Mouse (Mus musculus) midbrain, embryonic 13.5 days (tissue): ENCODE data around the gene Arhgap27. TPM values are rescaled to one million over a fixed set of nuclear protein-coding genes. Genes with fewer than 3 reads are reported as not detected.

ENCODE experiments used
- ATAC-seq: fragments of 200-750 bp; cut with Nextera tagmentation; 2 replicates; pipeline ENCODE4 v1.8.0; 2017; ENCODE audit warnings: mild to moderate bottlenecking, moderate TSS enrichment, moderate library complexity
- H3K27ac ChIP-seq: fragments of 300-500 bp; sonication (generic); 2 replicates; pipeline ENCODE4 v1.5.1; 2015; ENCODE audit warnings: inconsistent platforms, mild to moderate bottlenecking, moderate library complexity
- H3K27me3 ChIP-seq: fragments of 300-500 bp; sonication (generic); 2 replicates; pipeline ENCODE4 v1.6.1; 2015; ENCODE audit warnings: mild to moderate bottlenecking, inconsistent platforms
- H3K36me3 ChIP-seq: fragments of 300-500 bp; sonication (generic); 2 replicates; pipeline ENCODE4 v1.6.1; 2015; ENCODE audit warnings: mild to moderate bottlenecking, inconsistent platforms
- H3K4me1 ChIP-seq: fragments of 300-500 bp; sonication (generic); replicated peaks from 2 replicates; pipeline ENCODE4 v1.6.1; 2015; ENCODE audit warnings: inconsistent platforms
- H3K4me2 ChIP-seq: fragments of 300-500 bp; sonication (generic); replicated peaks from 2 replicates; pipeline ENCODE4 v1.6.1; 2015; ENCODE audit warnings: moderate library complexity, mild to moderate bottlenecking, inconsistent platforms
- H3K4me3 ChIP-seq: fragments of 300-500 bp; sonication (generic); replicated peaks from 2 replicates; pipeline ENCODE4 v1.5.1; 2015; ENCODE audit warnings: mild to moderate bottlenecking, inconsistent platforms
- H3K9ac ChIP-seq: fragments of 300-500 bp; sonication (generic); replicated peaks from 2 replicates; pipeline ENCODE4 v1.6.1; 2015; ENCODE audit warnings: mild to moderate bottlenecking, inconsistent platforms
- H3K9me3 ChIP-seq: fragments of 300-500 bp; sonication (generic); 2 replicates; pipeline ENCODE4 v1.6.1; 2016; ENCODE audit warnings: mild to moderate bottlenecking, inconsistent platforms
- WGBS: fragments of 180-500 bp; shearing (Covaris S2); methylation state at CpG from one replicate; pipeline ENCODE4 v1.1.7; 2015; 5-methylcytosine and 5-hydroxymethylcytosine counted together
- polyA plus RNA-seq: library from polyadenylated mRNA; unstranded; fragments of >200 nt; fragmentation: Nextera tagmentation; extraction: Ambion mirVana; gene quantifications from 2 replicates; pipeline ENCODE4 v1.2.1, GENCODE M21; 2015

Arhgap27 gene
- polyA plus RNA-seq, 1 experiment from 2014 or later: 2.6 TPM

- peaks cover 91% of the 10 kb centered on the region for H3K36me3 ChIP-seq
- no peak for ATAC-seq
- H3K9me3 ChIP-seq: no peaks in the 10 kb centered on the region
- H3K4me1 ChIP-seq: no peaks in the 10 kb centered on the region
- no peaks in the 10 kb centered on the region for H3K27me3 ChIP-seq
- H3K9ac ChIP-seq: no peak overlapping the region
- H3K27ac ChIP-seq: no peak overlapping the region
- H3K4me3 ChIP-seq: no peak overlapping the region
- 92% methylated on average over 5 of the region's 5 CpGs for WGBS
- H3K4me2 ChIP-seq: no peak overlapping the region
These were observed 12.3 kb upstream of the Arhgap27 start for GRCm38 (mm10) chr11:103375772-103376171.

- no peak overlapping the region for H3K4me2 ChIP-seq
- H3K27me3 ChIP-seq: no peaks in the 10 kb centered on the region
- ATAC-seq: no peak
- 76% methylated on average over 1 of the region's 1 CpGs for WGBS
- peaks cover 96% of the 10 kb centered on the region for H3K36me3 ChIP-seq
- H3K27ac ChIP-seq: no peak overlapping the region
- no peak overlapping the region for H3K9ac ChIP-seq
- H3K9me3 ChIP-seq: no peaks in the 10 kb centered on the region
- H3K4me3 ChIP-seq: no peak overlapping the region
- no peaks in the 10 kb centered on the region for H3K4me1 ChIP-seq
These were observed 11.8 kb upstream of the Arhgap27 start for GRCm38 (mm10) chr11:103375258-103375657.

GRCm38 (mm10) chr11:103373922-103374321 is 10.4 kb upstream of the Arhgap27 start:
- H3K27me3 ChIP-seq: no peaks in the 10 kb centered on the region
- no peak overlapping the region for H3K4me2 ChIP-seq
- H3K4me1 ChIP-seq: no peaks in the 10 kb centered on the region
- H3K36me3 ChIP-seq: peaks cover 96% of the 10 kb centered on the region
- H3K4me3 ChIP-seq: no peak overlapping the region
- no peaks in the 10 kb centered on the region for H3K9me3 ChIP-seq
- ATAC-seq: no peak
- H3K9ac ChIP-seq: no peak overlapping the region
- H3K27ac ChIP-seq: no peak overlapping the region
- 95% methylated on average over 9 of the region's 9 CpGs for WGBS

GRCm38 (mm10) chr11:103372561-103372960 is 9.1 kb upstream of the Arhgap27 start:
- Histone ChIP-seq H3K36me3 (peaks cover 96% of the 10 kb centered on the region), H3K27me3 (no peaks in the 10 kb centered on the region), H3K9me3 (no peaks in the 10 kb centered on the region), H3K4me2 (no peak overlapping the region), H3K4me3 (no peak overlapping the region), H3K27ac (peak overlapping the region; percentile 7; the same call in 1 of the 2 replicates), H3K9ac (no peak overlapping the region), H3K4me1 (no peaks in the 10 kb centered on the region)
- no peak for ATAC-seq
- WGBS: 95% methylated on average over 4 of the region's 4 CpGs

GRCm38 (mm10) chr11:103372068-103372467 is 8.6 kb upstream of the Arhgap27 start:
- H3K36me3 ChIP-seq: peaks cover 96% of the 10 kb centered on the region
- no peak for ATAC-seq
- H3K27me3 ChIP-seq: no peaks in the 10 kb centered on the region
- no peaks in the 10 kb centered on the region for H3K4me1 ChIP-seq
- 84% methylated on average over 3 of the region's 3 CpGs for WGBS
- H3K4me2 ChIP-seq: no peak overlapping the region
- H3K27ac ChIP-seq: 0 out of 2 replicates have a peak overlapping the region, but pooled peaks have one; percentile 7
- no peak overlapping the region for H3K9ac ChIP-seq
- no peak overlapping the region for H3K4me3 ChIP-seq
- no peaks in the 10 kb centered on the region for H3K9me3 ChIP-seq

GRCm38 (mm10) chr11:103371222-103371539 is 7.7 kb upstream of the Arhgap27 start:
- WGBS: 90% methylated on average over 3 of the region's 3 CpGs
- ATAC-seq: no peak
- H3K9ac ChIP-seq: no peak overlapping the region
- H3K36me3 ChIP-seq: peaks cover 96% of the 10 kb centered on the region
- no peak overlapping the region for H3K4me2 ChIP-seq
- H3K9me3 ChIP-seq: no peaks in the 10 kb centered on the region
- H3K27me3 ChIP-seq: peaks cover 4% of the 10 kb centered on the region
- no peaks in the 10 kb centered on the region for H3K4me1 ChIP-seq
- H3K27ac ChIP-seq: no peak overlapping the region
- H3K4me3 ChIP-seq: no peak overlapping the region

GRCm38 (mm10) chr11:103370397-103371221 is 7.1 kb upstream of the Arhgap27 start:
- Histone ChIP-seq H3K27me3 (peaks cover 10% of the 10 kb centered on the region), H3K36me3 (peaks cover 96% of the 10 kb centered on the region), H3K9me3 (no peaks in the 10 kb centered on the region), H3K27ac (no peak overlapping the region), H3K9ac (no peak overlapping the region), H3K4me3 (no peak overlapping the region), H3K4me1 (no peaks in the 10 kb centered on the region), H3K4me2 (no peak overlapping the region)
- ATAC-seq: no peak
- 95% methylated on average over 9 of the region's 9 CpGs for WGBS

- no peak overlapping the region for H3K9ac ChIP-seq
- 93% methylated on average over 4 of the region's 4 CpGs for WGBS
- H3K27ac ChIP-seq: no peak overlapping the region
- peaks cover 61% of the 10 kb centered on the region for H3K27me3 ChIP-seq
- H3K4me3 ChIP-seq: no peak overlapping the region
- peaks cover 27% of the 10 kb centered on the region for H3K4me1 ChIP-seq
- no peaks in the 10 kb centered on the region for H3K9me3 ChIP-seq
- H3K36me3 ChIP-seq: peaks cover 48% of the 10 kb centered on the region
- ATAC-seq: no peak
- no peak overlapping the region for H3K4me2 ChIP-seq
These were observed 2.0 kb upstream of the Arhgap27 start for GRCm38 (mm10) chr11:103365530-103365929.

GRCm38 (mm10) chr11:103365022-103365421 is 1.5 kb upstream of the Arhgap27 start:
- Histone ChIP-seq H3K4me1 (peaks cover 32% of the 10 kb centered on the region), H3K4me2 (no peak overlapping the region), H3K9ac (no peak overlapping the region), H3K27me3 (peaks cover 66% of the 10 kb centered on the region), H3K4me3 (no peak overlapping the region), H3K36me3 (peaks cover 43% of the 10 kb centered on the region), H3K9me3 (no peaks in the 10 kb centered on the region), H3K27ac (no peak overlapping the region)
- no peak for ATAC-seq
- 78% methylated on average over 3 of the region's 3 CpGs for WGBS

GRCm38 (mm10) chr11:103364335-103364734 is 843 bp upstream of the Arhgap27 start:
- H3K4me2 ChIP-seq: no peak overlapping the region
- no peak overlapping the region for H3K4me3 ChIP-seq
- H3K27me3 ChIP-seq: peaks cover 73% of the 10 kb centered on the region
- no peak overlapping the region for H3K9ac ChIP-seq
- ATAC-seq: no peak
- peaks cover 37% of the 10 kb centered on the region for H3K36me3 ChIP-seq
- WGBS: 33% methylated on average over 5 of the region's 5 CpGs
- H3K4me1 ChIP-seq: peaks cover 35% of the 10 kb centered on the region
- H3K9me3 ChIP-seq: no peaks in the 10 kb centered on the region
- H3K27ac ChIP-seq: no peak overlapping the region

- Histone ChIP-seq H3K27me3 (peaks cover 88% of the 10 kb centered on the region), H3K4me2 (peak overlapping the region; percentile 56), H3K9ac (peak overlapping the region; percentile 64), H3K4me1 (peaks cover 37% of the 10 kb centered on the region), H3K27ac (no peak overlapping the region), H3K36me3 (peaks cover 21% of the 10 kb centered on the region), H3K4me3 (peak overlapping the region; percentile 37), H3K9me3 (no peaks in the 10 kb centered on the region)
- WGBS: 1% methylated on average over 33 of the region's 33 CpGs
- ATAC-seq: 0 out of 2 replicates have a peak, but pooled peaks have one; percentile 4
These were observed 841 bp downstream of the Arhgap27 start for GRCm38 (mm10) chr11:103362521-103363181.

- H3K4me2 ChIP-seq: peak overlapping the region; percentile 56
- 4% methylated on average over 13 of the region's 13 CpGs for WGBS
- H3K9ac ChIP-seq: no peak overlapping the region
- no peaks in the 10 kb centered on the region for H3K9me3 ChIP-seq
- H3K27me3 ChIP-seq: peaks cover 94% of the 10 kb centered on the region
- no peak overlapping the region for H3K27ac ChIP-seq
- H3K4me3 ChIP-seq: peak overlapping the region; percentile 37
- ATAC-seq: no peak
- H3K4me1 ChIP-seq: peaks cover 37% of the 10 kb centered on the region
- peaks cover 15% of the 10 kb centered on the region for H3K36me3 ChIP-seq
These were observed 1.4 kb downstream of the Arhgap27 start for GRCm38 (mm10) chr11:103362054-103362432.
